Comparison of ENCODE assay signal across 11 mouse cellular contexts in the genomic region with DNA sequence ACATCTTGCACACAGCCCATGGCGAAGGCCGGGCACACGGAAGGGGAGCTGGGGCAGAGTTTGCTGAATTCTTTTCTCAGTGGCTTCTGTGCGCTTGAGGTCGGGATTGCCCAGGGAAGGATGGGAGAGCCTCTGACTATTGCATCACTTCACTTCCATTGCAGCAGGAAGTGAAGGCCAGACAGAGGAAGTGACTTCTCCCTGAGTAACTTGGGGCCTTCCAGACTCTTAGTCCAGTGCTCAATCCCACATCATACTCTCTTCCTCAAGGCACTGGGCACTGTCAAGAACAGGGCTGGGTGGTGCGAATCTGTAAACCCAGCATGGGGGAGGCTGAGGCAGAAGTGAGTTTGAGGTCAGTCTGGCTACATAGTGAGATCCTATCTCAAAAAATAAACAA.
"Had no signal": no experiment of that assay in that cellular context is flagged by ENCODE, and none has a peak within 500 bp of the region (broad histone marks: within the 10 kb centered on the region; RNA-seq: fewer than 3 reads in every experiment).

No protein-coding gene starts in this region.

- DNase-seq: kidney, adult 2 months; kidney, postnatal 14 days; lung, embryonic 14.5 days; lung, postnatal 14 days; right cerebral cortex, postnatal 25 days had no signal

- H3K4me3 ChIP-seq: kidney, embryonic 15.5 days; limb, embryonic 10.5 days; liver, embryonic 15.5 days; midbrain, embryonic 10.5 days; midbrain, embryonic 15.5 days had no signal

- H3K27me3 ChIP-seq: kidney, embryonic 15.5 days; liver, embryonic 15.5 days; midbrain, embryonic 15.5 days had no signal

- H3K4me1 ChIP-seq: midbrain, embryonic 15.5 days had no signal

- H3K4me2 ChIP-seq: kidney, embryonic 15.5 days; liver, embryonic 11.5 days; liver, embryonic 15.5 days; lung, embryonic 14.5 days; midbrain, embryonic 15.5 days had no signal

- H3K27ac ChIP-seq: kidney, embryonic 15.5 days; limb, embryonic 10.5 days; liver, embryonic 15.5 days; midbrain, embryonic 10.5 days; midbrain, embryonic 15.5 days had no signal

- ATAC-seq: midbrain, embryonic 15.5 days had no signal

- H3K36me3 ChIP-seq: kidney, embryonic 15.5 days; limb, embryonic 10.5 days; liver, embryonic 15.5 days; midbrain, embryonic 10.5 days; midbrain, embryonic 15.5 days had no signal

- H3K9ac ChIP-seq: kidney, embryonic 15.5 days; liver, embryonic 15.5 days; lung, embryonic 14.5 days; midbrain, embryonic 15.5 days had no signal

- H3K9me3 ChIP-seq: kidney, embryonic 15.5 days; limb, embryonic 10.5 days; liver, embryonic 15.5 days; midbrain, embryonic 10.5 days; midbrain, embryonic 15.5 days had no signal
